Mouse (Mus musculus): ENCODE results near the gene Olfr1116.

- TF ChIP-seq CTCF (IDR thresholded peaks at IDR 0.05), result no peak
- no peak for TF ChIP-seq EP300 (IDR thresholded peaks at IDR 0.05)
These were observed 39.9 kb downstream of the Olfr1116 start, which contains the start of gene Olfr1118 for GRCm38 (mm10) chr2:87307281-87307680.
